Mouse (Mus musculus): ENCODE results near the gene Usp5. TPM values are rescaled to one million over a fixed set of nuclear protein-coding genes. Genes with fewer than 3 reads are reported as not detected.

Gene Usp5
- polyA plus RNA-seq, 1 experiment = 132 TPM

GRCm38 (mm10) chr6:124809052-124809774 is 20.1 kb downstream of the Usp5 start:
- Histone ChIP-seq H3K27me3 (ENCODE audit: control insufficient read depth, insufficient read depth, insufficient read length) (no peaks in the 10 kb centered on the region), H3K4me3 (ENCODE audit: insufficient read depth, poor library complexity, severe bottlenecking) (peak overlapping the region; percentile 49), H3K79me2 (ENCODE audit: control insufficient read depth, insufficient read depth) (peaks cover 38% of the 10 kb centered on the region), H3K36me3 (ENCODE audit: control insufficient read depth, insufficient read depth) (peaks cover 32% of the 10 kb centered on the region), H3K79me3 (ENCODE audit: low read depth) (peaks cover 31% of the 10 kb centered on the region), H3ac (ENCODE audit: control insufficient read depth, insufficient read length, low read depth) (peak overlapping the region; percentile 66)
- TF ChIP-seq FOSL1 (IDR thresholded peaks at IDR 0.05; ENCODE audit: insufficient read depth, low read length, poor library complexity, severe bottlenecking) = no peak
- peak; percentile 95 for TF ChIP-seq CTCF (IDR thresholded peaks at IDR 0.05; ENCODE audit: control insufficient read depth, insufficient read depth, insufficient read length)
- peak; percentile 35 for TF ChIP-seq MAX (IDR thresholded peaks at IDR 0.05)

DNA sequence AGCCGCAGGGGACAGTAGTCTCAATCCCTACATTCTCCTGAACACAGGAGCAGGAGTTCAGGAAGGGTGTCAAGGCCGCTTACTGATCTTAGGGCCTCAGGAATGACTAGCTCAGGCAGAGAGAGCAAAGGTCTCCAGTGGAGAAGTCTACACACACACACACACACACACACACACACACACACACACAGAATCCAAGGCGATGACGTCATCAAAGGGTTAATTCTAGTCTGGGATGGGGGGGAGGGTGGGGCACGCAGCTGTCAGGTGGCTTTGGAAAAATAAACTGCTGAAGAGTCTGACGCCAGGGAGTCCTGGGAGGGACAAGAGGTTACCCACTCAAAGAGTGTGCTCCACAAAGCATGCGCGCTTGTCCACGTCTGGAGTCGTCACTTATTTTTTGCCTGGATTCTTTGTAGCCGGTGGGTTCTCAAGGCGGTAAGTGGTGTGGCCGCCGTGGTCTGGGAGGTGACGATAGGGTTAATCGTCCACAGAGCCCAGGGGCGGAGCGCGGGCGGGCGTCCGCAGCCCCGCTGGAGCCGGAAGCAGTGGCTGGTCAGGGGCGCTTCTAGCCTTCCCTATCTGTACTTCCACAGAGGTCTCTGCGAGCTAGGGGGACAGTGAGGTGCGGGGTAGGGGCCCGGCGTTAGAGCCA is 20.8 kb downstream of the Usp5 start, which contains the start of gene Spsb2:
Gene Spsb2, plus strand, starts transcription at position 304 of the 655 bp plus-strand sequence.
- Histone ChIP-seq H3ac (ENCODE audit: control insufficient read depth, insufficient read length, low read depth) (peak within 1 kb of the TSS; percentile 66), H3K79me2 (ENCODE audit: control insufficient read depth, insufficient read depth) (peaks cover 33% of the 10 kb centered on the region), H3K36me3 (ENCODE audit: control insufficient read depth, insufficient read depth) (peaks cover 32% of the 10 kb centered on the region), H3K27me3 (ENCODE audit: control insufficient read depth, insufficient read depth, insufficient read length) (no peaks in the 10 kb centered on the region), H3K4me3 (ENCODE audit: insufficient read depth, poor library complexity, severe bottlenecking) (peak within 1 kb of the TSS; percentile 49), H3K79me3 (ENCODE audit: low read depth) (peaks cover 29% of the 10 kb centered on the region)
- TF ChIP-seq MYOG (IDR thresholded peaks at IDR 0.05; ENCODE audit: control insufficient read depth, extremely low read depth, insufficient read length) = no peak
- TF ChIP-seq CEBPB (IDR thresholded peaks at IDR 0.05; ENCODE audit: low read depth) = no peak
- peak; percentile 40 for TF ChIP-seq MAX (IDR thresholded peaks at IDR 0.05)
- peak; percentile 48 for TF ChIP-seq MYOD1 (IDR thresholded peaks at IDR 0.05; ENCODE audit: control insufficient read depth, insufficient read length, low read depth)

- Histone ChIP-seq H3K36me3 (ENCODE audit: control insufficient read depth, insufficient read depth) (peaks cover 32% of the 10 kb centered on the region), H3K79me3 (ENCODE audit: low read depth) (peaks cover 23% of the 10 kb centered on the region), H3K79me2 (ENCODE audit: control insufficient read depth, insufficient read depth) (peaks cover 28% of the 10 kb centered on the region), H3K4me3 (ENCODE audit: insufficient read depth, poor library complexity, severe bottlenecking) (no peak overlapping the region), H3ac (ENCODE audit: control insufficient read depth, insufficient read length, low read depth) (no peak overlapping the region), H3K27me3 (ENCODE audit: control insufficient read depth, insufficient read depth, insufficient read length) (no peaks in the 10 kb centered on the region)
- no peak for TF ChIP-seq MYOD1 (IDR thresholded peaks at IDR 0.05; ENCODE audit: control insufficient read depth, insufficient read length, low read depth)
- no peak for TF ChIP-seq USF1 (IDR thresholded peaks at IDR 0.05; ENCODE audit: low read depth)
- TF ChIP-seq MYOG (IDR thresholded peaks at IDR 0.05; ENCODE audit: control insufficient read depth, extremely low read depth, insufficient read length) = no peak
- no peak for TF ChIP-seq FOSL1 (IDR thresholded peaks at IDR 0.05; ENCODE audit: insufficient read depth, low read length, poor library complexity, severe bottlenecking)
- TF ChIP-seq CTCF (IDR thresholded peaks at IDR 0.05; ENCODE audit: control insufficient read depth, insufficient read depth, insufficient read length) = no peak
- no peak for TF ChIP-seq MAX (IDR thresholded peaks at IDR 0.05)
- no peak for TF ChIP-seq CEBPB (IDR thresholded peaks at IDR 0.05; ENCODE audit: low read depth)
These were observed 21.3 kb downstream of the Usp5 start for GRCm38 (mm10) chr6:124807986-124808357.

DNA sequence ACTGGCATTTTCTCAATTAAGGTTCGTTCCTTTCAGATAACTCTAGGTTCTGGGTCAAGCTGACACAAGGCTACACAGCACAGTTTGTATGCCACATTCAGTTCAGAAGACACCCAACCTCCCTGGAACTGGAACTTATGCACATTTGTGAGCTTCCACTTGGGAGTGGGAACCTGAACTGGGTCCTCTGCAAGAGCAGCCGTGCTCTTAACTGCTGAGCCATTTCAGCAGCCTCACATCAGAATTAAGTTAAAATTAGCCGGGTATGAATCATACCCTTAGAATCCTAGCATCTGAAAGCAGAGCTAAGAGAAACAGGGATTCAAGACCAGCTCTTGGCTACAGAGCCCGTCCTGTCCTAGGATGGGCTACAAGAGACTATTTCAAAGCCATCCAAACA is 21.9 kb downstream of the Usp5 start:
- H3ac ChIP-seq (ENCODE audit: control insufficient read depth, insufficient read length, low read depth) = no peak overlapping the region
- no peak overlapping the region for H3K4me3 ChIP-seq (ENCODE audit: insufficient read depth, poor library complexity, severe bottlenecking)
- H3K79me3 ChIP-seq (ENCODE audit: low read depth) = peaks cover 17% of the 10 kb centered on the region
- H3K79me2 ChIP-seq (ENCODE audit: control insufficient read depth, insufficient read depth) = peaks cover 22% of the 10 kb centered on the region
- TF ChIP-seq FOSL1 (IDR thresholded peaks at IDR 0.05; ENCODE audit: insufficient read depth, low read length, poor library complexity, severe bottlenecking) = no peak
- TF ChIP-seq MYOG (IDR thresholded peaks at IDR 0.05; ENCODE audit: control insufficient read depth, extremely low read depth, insufficient read length) = no peak
- no peak for TF ChIP-seq MYOD1 (IDR thresholded peaks at IDR 0.05; ENCODE audit: control insufficient read depth, insufficient read length, low read depth)
- no peak for TF ChIP-seq USF1 (IDR thresholded peaks at IDR 0.05; ENCODE audit: low read depth)
- TF ChIP-seq MAX (IDR thresholded peaks at IDR 0.05) = no peak
- no peak for TF ChIP-seq CTCF (IDR thresholded peaks at IDR 0.05; ENCODE audit: control insufficient read depth, insufficient read depth, insufficient read length)
- TF ChIP-seq CEBPB (IDR thresholded peaks at IDR 0.05; ENCODE audit: low read depth) = no peak
- no peaks in the 10 kb centered on the region for H3K27me3 ChIP-seq (ENCODE audit: control insufficient read depth, insufficient read depth, insufficient read length)
- H3K36me3 ChIP-seq (ENCODE audit: control insufficient read depth, insufficient read depth) = peaks cover 27% of the 10 kb centered on the region

GRCm38 (mm10) chr6:124806446-124807140 is 22.7 kb downstream of the Usp5 start:
- TF ChIP-seq MYOD1 (IDR thresholded peaks at IDR 0.05; ENCODE audit: control insufficient read depth, insufficient read length, low read depth) (no peak), MAX (IDR thresholded peaks at IDR 0.05) (no peak), CEBPB (IDR thresholded peaks at IDR 0.05; ENCODE audit: low read depth) (no peak), MYOG (IDR thresholded peaks at IDR 0.05; ENCODE audit: control insufficient read depth, extremely low read depth, insufficient read length) (no peak), FOSL1 (IDR thresholded peaks at IDR 0.05; ENCODE audit: insufficient read depth, low read length, poor library complexity, severe bottlenecking) (no peak), CTCF (IDR thresholded peaks at IDR 0.05; ENCODE audit: control insufficient read depth, insufficient read depth, insufficient read length) (no peak)
- Histone ChIP-seq H3ac (ENCODE audit: control insufficient read depth, insufficient read length, low read depth) (no peak overlapping the region), H3K79me3 (ENCODE audit: low read depth) (peaks cover 10% of the 10 kb centered on the region)

More at GRCm38 (mm10) chr6:124806446-124807140, 22.7 kb downstream of the Usp5 start:
- H3K36me3 ChIP-seq (ENCODE audit: control insufficient read depth, insufficient read depth) = peaks cover 20% of the 10 kb centered on the region
- H3K79me2 ChIP-seq (ENCODE audit: control insufficient read depth, insufficient read depth) = peaks cover 14% of the 10 kb centered on the region
- no peak overlapping the region for H3K4me3 ChIP-seq (ENCODE audit: insufficient read depth, poor library complexity, severe bottlenecking)
- no peaks in the 10 kb centered on the region for H3K27me3 ChIP-seq (ENCODE audit: control insufficient read depth, insufficient read depth, insufficient read length)

All from C2C12 (cell line).